Mouse (Mus musculus): ENCODE results near the gene Sec1.

GRCm38 (mm10) chr7:45714630-45715089 lies 20.5 kb upstream of the Sec1 start:
- TF ChIP-seq POLR2A (IDR thresholded peaks at IDR 0.05; ENCODE audit: low read depth, low read length) (peak; percentile 81; the same call in 1 of the 2 replicates), CTCF (IDR thresholded peaks at IDR 0.05; ENCODE audit: extremely low read depth, insufficient read length, insufficient replicate concordance, low read depth, low read length) (no peak)
